Mouse (Mus musculus) myocyte (in vitro differentiated cells): ENCODE data around the gene Sox6. TPM values are rescaled to one million over a fixed set of nuclear protein-coding genes. Genes with fewer than 3 reads are reported as not detected.

Source experiments
- H3K27me3 ChIP-seq: one replicate; pipeline ENCODE4 v1.6.1; 2011; ENCODE audit not compliant: control insufficient read depth, insufficient read depth, insufficient read length
- H3K36me3 ChIP-seq: one replicate; pipeline ENCODE4 v1.6.1; 2011; ENCODE audit not compliant: control insufficient read depth, insufficient read depth
- H3K4me2 ChIP-seq: one replicate; pipeline ENCODE4 v1.6.1; 2011; ENCODE audit warnings: low read depth, control low read depth
- H3K4me3 ChIP-seq: one replicate; pipeline ENCODE4 v1.5.1; 2011; ENCODE audit warnings: mild to moderate bottlenecking, control low read depth, moderate library complexity
- H3K79me2 ChIP-seq: one replicate; pipeline ENCODE4 v1.6.1; 2011; ENCODE audit not compliant: control insufficient read depth, insufficient read depth
- H3ac ChIP-seq: one replicate; pipeline ENCODE4 v1.6.1; 2011; ENCODE audit not compliant: control insufficient read depth, insufficient read length
- CEBPB ChIP-seq: IDR thresholded peaks from 2 replicates; pipeline ENCODE4 v1.6.1; 2011; ENCODE audit warnings: mild to moderate bottlenecking, moderate library complexity; ENCODE audit not compliant: poor library complexity, insufficient read depth, severe bottlenecking
- E2F4 ChIP-seq: IDR thresholded peaks from one replicate; pipeline ENCODE4 v1.6.1; 2011; ENCODE audit warnings: mild to moderate bottlenecking, control low read depth, moderate library complexity; ENCODE audit not compliant: insufficient read depth
- MAX ChIP-seq: IDR thresholded peaks from one replicate; pipeline ENCODE4 v1.6.1; 2011; ENCODE audit warnings: low read depth, mild to moderate bottlenecking, control low read depth
- MYOD1 ChIP-seq, 3 experiments: IDR thresholded peaks; one replicate each; pipeline ENCODE4 v1.6.1; 2011; ENCODE audit warnings: control low read depth in 2 of 3, low read depth in 2 of 3, mild to moderate bottlenecking in 2 of 3, moderate library complexity in 1 of 3; ENCODE audit not compliant: insufficient read length in 2 of 3, control insufficient read depth in 1 of 3
- MYOG ChIP-seq, 3 experiments: IDR thresholded peaks; one replicate each; pipeline ENCODE4 v1.6.1; 2011; ENCODE audit warnings: control low read depth in 2 of 3, low read depth in 2 of 3, mild to moderate bottlenecking in 2 of 3; ENCODE audit not compliant: insufficient read length in 2 of 3, control insufficient read depth in 1 of 3, insufficient read depth in 1 of 3
- POLR2A ChIP-seq: IDR thresholded peaks from one replicate; pipeline ENCODE4 v1.6.1; 2011; ENCODE audit warnings: low read depth, mild to moderate bottlenecking, control low read depth, moderate library complexity; ENCODE audit not compliant: insufficient read length
- POLR2AphosphoS2 ChIP-seq: IDR thresholded peaks from one replicate; pipeline ENCODE4 v1.6.1; 2011; ENCODE audit warnings: low read depth, control low read depth; ENCODE audit not compliant: insufficient read length
- REST ChIP-seq: IDR thresholded peaks from one replicate; pipeline ENCODE4 v1.6.1; 2011; ENCODE audit warnings: mild to moderate bottlenecking, control low read depth, moderate library complexity; ENCODE audit not compliant: insufficient read depth, insufficient read length
- SRF ChIP-seq: IDR thresholded peaks from one replicate; pipeline ENCODE4 v1.6.1; 2011; ENCODE audit warnings: low read depth; ENCODE audit not compliant: control insufficient read depth, insufficient read length
- TCF12 ChIP-seq: IDR thresholded peaks from one replicate; pipeline ENCODE4 v1.6.1; 2011; ENCODE audit warnings: mild to moderate bottlenecking, control low read depth; ENCODE audit not compliant: poor library complexity, insufficient read depth, severe bottlenecking
- TCF3 ChIP-seq: IDR thresholded peaks from one replicate; pipeline ENCODE4 v1.6.1; 2011; ENCODE audit warnings: low read depth, control low read depth; ENCODE audit not compliant: insufficient read length
- USF1 ChIP-seq: IDR thresholded peaks from one replicate; pipeline ENCODE4 v1.6.1; 2011; ENCODE audit warnings: low read depth, mild to moderate bottlenecking, control low read depth, moderate library complexity
- polyA plus RNA-seq: library from polyadenylated mRNA; unstranded; fragments of >200 nt; fragmentation: generic; extraction: Trizol; gene quantifications from one replicate; pipeline ENCODE4 v1.2.1, GENCODE M21; 2012; ENCODE audit warnings: missing spikeins

Sox6 gene
- polyA plus RNA-seq, 1 experiment, result 0.11 TPM

GRCm38 (mm10) chr7:115776736-115777135 is 261.9 kb downstream of the Sox6 start:
- Histone ChIP-seq H3K36me3 (no peaks in the 10 kb centered on the region), H3K27me3 (no peaks in the 10 kb centered on the region), H3K4me2 (no peak overlapping the region), H3ac (no peak overlapping the region), H3K4me3 (no peak overlapping the region), H3K79me2 (no peaks in the 10 kb centered on the region)
- TF ChIP-seq POLR2A (no peak), E2F4 (no peak), SRF (no peak), REST (no peak), CEBPB (no peak), TCF3 (no peak), POLR2AphosphoS2 (no peak), TCF12 (no peak), MYOG (IDR thresholded peaks at IDR 0.05; ENCODE audit: control insufficient read depth in 1 of 3, insufficient read depth in 1 of 3, insufficient read length in 2 of 3, low read depth in 2 of 3) (no peak), MAX (no peak), MYOD1 (IDR thresholded peaks at IDR 0.05; ENCODE audit: control insufficient read depth in 1 of 3, insufficient read length in 2 of 3, low read depth in 2 of 3) (no peak), USF1 (no peak)

GRCm38 (mm10) chr7:115776324-115776723 is 262.3 kb downstream of the Sox6 start:
- Histone ChIP-seq H3ac (no peak overlapping the region), H3K79me2 (no peaks in the 10 kb centered on the region), H3K36me3 (no peaks in the 10 kb centered on the region), H3K4me2 (no peak overlapping the region), H3K27me3 (no peaks in the 10 kb centered on the region), H3K4me3 (no peak overlapping the region)
- TF ChIP-seq SRF (no peak), TCF3 (no peak), MYOG (IDR thresholded peaks at IDR 0.05; ENCODE audit: control insufficient read depth in 1 of 3, insufficient read depth in 1 of 3, insufficient read length in 2 of 3, low read depth in 2 of 3) (no peak), USF1 (no peak), POLR2AphosphoS2 (no peak), POLR2A (no peak), MYOD1 (IDR thresholded peaks at IDR 0.05; ENCODE audit: control insufficient read depth in 1 of 3, insufficient read length in 2 of 3, low read depth in 2 of 3) (no peak), CEBPB (no peak), TCF12 (no peak)

GRCm38 (mm10) chr7:115766316-115766715 is 272.3 kb downstream of the Sox6 start:
- H3K27me3 ChIP-seq, result no peaks in the 10 kb centered on the region
- no peak overlapping the region for H3K4me2 ChIP-seq
- no peak overlapping the region for H3ac ChIP-seq
- no peaks in the 10 kb centered on the region for H3K36me3 ChIP-seq
- no peak for TF ChIP-seq MYOG (IDR thresholded peaks at IDR 0.05; ENCODE audit: control insufficient read depth in 1 of 3, insufficient read depth in 1 of 3, insufficient read length in 2 of 3, low read depth in 2 of 3)
- TF ChIP-seq USF1, result no peak
- TF ChIP-seq TCF3, result no peak
- TF ChIP-seq POLR2A, result no peak
- TF ChIP-seq MAX, result no peak
- no peaks in the 10 kb centered on the region for H3K79me2 ChIP-seq
- no peak overlapping the region for H3K4me3 ChIP-seq

- TF ChIP-seq TCF12 (no peak), MYOD1 (IDR thresholded peaks at IDR 0.05; ENCODE audit: control insufficient read depth in 1 of 3, insufficient read length in 2 of 3, low read depth in 2 of 3) (no peak), TCF3 (no peak), MAX (no peak)
- no peaks in the 10 kb centered on the region for H3K27me3 ChIP-seq
- H3K36me3 ChIP-seq, result no peaks in the 10 kb centered on the region
Measured at GRCm38 (mm10) chr7:115763851-115764250, 274.7 kb downstream of the Sox6 start.

GRCm38 (mm10) chr7:115758172-115758571 is 280.4 kb downstream of the Sox6 start:
- no peak overlapping the region for H3K4me2 ChIP-seq
- no peaks in the 10 kb centered on the region for H3K36me3 ChIP-seq
- H3ac ChIP-seq, result no peak overlapping the region
- no peak overlapping the region for H3K4me3 ChIP-seq
- TF ChIP-seq POLR2AphosphoS2 (no peak), POLR2A (no peak), CEBPB (no peak), TCF12 (no peak), REST (no peak), MYOD1 (IDR thresholded peaks at IDR 0.05; ENCODE audit: control insufficient read depth in 1 of 3, insufficient read length in 2 of 3, low read depth in 2 of 3) (peak in 1 of 3 experiments; percentile 57), E2F4 (no peak), MAX (no peak), MYOG (IDR thresholded peaks at IDR 0.05; ENCODE audit: control insufficient read depth in 1 of 3, insufficient read depth in 1 of 3, insufficient read length in 2 of 3, low read depth in 2 of 3) (peak in 1 of 3 experiments; percentile 39), USF1 (peak; percentile 5), SRF (no peak), TCF3 (no peak)
- H3K27me3 ChIP-seq, result no peaks in the 10 kb centered on the region
- no peaks in the 10 kb centered on the region for H3K79me2 ChIP-seq

More at GRCm38 (mm10) chr7:115763851-115764250, 274.7 kb downstream of the Sox6 start:
- Histone ChIP-seq H3K4me3 (no peak overlapping the region), H3K4me2 (no peak overlapping the region), H3ac (no peak overlapping the region), H3K79me2 (no peaks in the 10 kb centered on the region)
